Mouse (Mus musculus) liver, embryonic 13.5 days (tissue): ENCODE data around the gene Cenpl. TPM values are rescaled to one million over a fixed set of nuclear protein-coding genes. Genes with fewer than 3 reads are reported as not detected.

Experiments used
- ATAC-seq: fragments of 200-750 bp; cut with Nextera tagmentation; 2 replicates; pipeline ENCODE4 v1.8.0; 2017; ENCODE audit warnings: low read depth, mild to moderate bottlenecking, moderate number of reproducible peaks, moderate library complexity
- DNase-seq: peaks from one replicate; pipeline ENCODE4 v3.0.0; 2022
- H3K27ac ChIP-seq: fragments of 300-500 bp; sonication (generic); 2 replicates; pipeline ENCODE4 v1.5.1; 2015; ENCODE audit warnings: moderate library complexity, mild to moderate bottlenecking, inconsistent platforms
- H3K27me3 ChIP-seq: fragments of 300-500 bp; sonication (generic); 2 replicates; pipeline ENCODE4 v1.6.1; 2015; ENCODE audit warnings: mild to moderate bottlenecking, inconsistent platforms
- H3K36me3 ChIP-seq: fragments of 300-500 bp; sonication (generic); 2 replicates; pipeline ENCODE4 v1.6.1; 2015; ENCODE audit warnings: mild to moderate bottlenecking, inconsistent platforms
- H3K4me1 ChIP-seq: fragments of 300-500 bp; sonication (generic); replicated peaks from 2 replicates; pipeline ENCODE4 v1.6.1; 2015; ENCODE audit warnings: inconsistent platforms
- H3K4me2 ChIP-seq: fragments of 300-500 bp; sonication (generic); 2 replicates; pipeline ENCODE4 v1.6.1; 2015; ENCODE audit warnings: inconsistent platforms, mild to moderate bottlenecking, moderate library complexity
- H3K4me3 ChIP-seq: fragments of 300-500 bp; sonication (generic); replicated peaks from 2 replicates; pipeline ENCODE4 v1.5.1; 2015; ENCODE audit warnings: mild to moderate bottlenecking, inconsistent platforms
- H3K9ac ChIP-seq: fragments of 300-500 bp; sonication (generic); 2 replicates; pipeline ENCODE4 v1.6.1; 2015; ENCODE audit warnings: mild to moderate bottlenecking, inconsistent platforms
- H3K9me3 ChIP-seq: fragments of 300-500 bp; sonication (generic); replicated peaks from 2 replicates; pipeline ENCODE4 v1.6.1; 2016; ENCODE audit warnings: inconsistent platforms
- WGBS: fragments of 180-500 bp; shearing (Covaris S2); methylation state at CpG from one replicate; pipeline ENCODE4 v1.1.7; 2015; ENCODE audit not compliant: insufficient replicate concordance; 5-methylcytosine and 5-hydroxymethylcytosine counted together
- polyA plus RNA-seq: library from polyadenylated mRNA; unstranded; fragments of >200 nt; fragmentation: Nextera tagmentation; extraction: Ambion mirVana; gene quantifications from 2 replicates; pipeline ENCODE4 v1.2.1, GENCODE M21; 2015

Cenpl gene
- polyA plus RNA-seq, 1 experiment from 2014 or later: 35.3 TPM

GRCm38 (mm10) chr1:161035786-161036404, 34.6 kb upstream of the Cenpl start:
- peaks cover 53% of the 10 kb centered on the region for H3K36me3 ChIP-seq
- peak overlapping the region; percentile 98 for H3K27ac ChIP-seq
- H3K27me3 ChIP-seq: no peaks in the 10 kb centered on the region
- H3K4me2 ChIP-seq: peak overlapping the region; percentile 89
- DNase-seq (no peak), ATAC-seq (no peak)
- H3K9me3 ChIP-seq: no peaks in the 10 kb centered on the region
- peak overlapping the region; percentile 89 for H3K9ac ChIP-seq
- WGBS: 0% methylated on average over 6 of the region's 6 CpGs
- H3K4me3 ChIP-seq: peak overlapping the region; percentile 87
- peaks cover 43% of the 10 kb centered on the region for H3K4me1 ChIP-seq

- WGBS: 1% methylated on average over 5 of the region's 5 CpGs
- Histone ChIP-seq H3K36me3 (peaks cover 50% of the 10 kb centered on the region), H3K4me1 (peaks cover 43% of the 10 kb centered on the region)
Observed at GRCm38 (mm10) chr1:161036411-161036841, 34.1 kb upstream of the Cenpl start.

GRCm38 (mm10) chr1:161037026-161037425, 33.5 kb upstream of the Cenpl start:
- Histone ChIP-seq H3K27ac (peak overlapping the region; percentile 98), H3K4me2 (peak overlapping the region; percentile 89), H3K9ac (peak overlapping the region; percentile 89), H3K36me3 (peaks cover 52% of the 10 kb centered on the region), H3K27me3 (no peaks in the 10 kb centered on the region), H3K4me1 (peaks cover 41% of the 10 kb centered on the region), H3K9me3 (no peaks in the 10 kb centered on the region), H3K4me3 (peak overlapping the region; percentile 87)
- WGBS: 0% methylated on average over 1 of the region's 1 CpGs
- DNase-seq (no peak), ATAC-seq (no peak)

More at GRCm38 (mm10) chr1:161036411-161036841, 34.1 kb upstream of the Cenpl start:
- DNase-seq (no peak), ATAC-seq (no peak)
- Histone ChIP-seq H3K4me2 (peak overlapping the region; percentile 89), H3K27ac (peak overlapping the region; percentile 98), H3K27me3 (no peaks in the 10 kb centered on the region), H3K4me3 (peak overlapping the region; percentile 87), H3K9ac (peak overlapping the region; percentile 89), H3K9me3 (no peaks in the 10 kb centered on the region)

GRCm38 (mm10) chr1:161037599-161037998, 32.9 kb upstream of the Cenpl start:
- Histone ChIP-seq H3K36me3 (peaks cover 48% of the 10 kb centered on the region), H3K9ac (peak overlapping the region; percentile 89), H3K27ac (peak overlapping the region; percentile 87), H3K4me1 (peaks cover 35% of the 10 kb centered on the region), H3K9me3 (no peaks in the 10 kb centered on the region), H3K4me3 (peak overlapping the region; percentile 87), H3K27me3 (no peaks in the 10 kb centered on the region), H3K4me2 (peak overlapping the region; percentile 89)
- DNase-seq (no peak), ATAC-seq (no peak)
- 6% methylated on average over 3 of the region's 3 CpGs for WGBS

GRCm38 (mm10) chr1:161038004-161038403, 32.5 kb upstream of the Cenpl start:
- H3K36me3 ChIP-seq: peaks cover 48% of the 10 kb centered on the region
- peak overlapping the region; percentile 87 for H3K4me3 ChIP-seq
- ATAC-seq (no peak), DNase-seq (no peak)
- H3K4me2 ChIP-seq: peak overlapping the region; percentile 89
- peaks cover 31% of the 10 kb centered on the region for H3K4me1 ChIP-seq
- no peaks in the 10 kb centered on the region for H3K9me3 ChIP-seq
- 17% methylated on average over 3 of the region's 3 CpGs for WGBS
- H3K9ac ChIP-seq: peak overlapping the region; percentile 89
- peak overlapping the region; percentile 87 for H3K27ac ChIP-seq
- H3K27me3 ChIP-seq: no peaks in the 10 kb centered on the region

GRCm38 (mm10) chr1:161038968-161039721, 31.4 kb upstream of the Cenpl start:
- ATAC-seq (peak; percentile 41), DNase-seq (no peak)
- WGBS: 10% methylated on average over 3 of the region's 3 CpGs
- no peaks in the 10 kb centered on the region for H3K27me3 ChIP-seq
- no peaks in the 10 kb centered on the region for H3K9me3 ChIP-seq
- peak overlapping the region; percentile 87 for H3K27ac ChIP-seq
- H3K4me1 ChIP-seq: peaks cover 20% of the 10 kb centered on the region
- no peak overlapping the region; the same call in 1 of the 2 replicates for H3K9ac ChIP-seq
- peak overlapping the region; percentile 7; the same call in 1 of the 2 replicates for H3K4me2 ChIP-seq
- peaks cover 48% of the 10 kb centered on the region for H3K36me3 ChIP-seq
- no peak overlapping the region for H3K4me3 ChIP-seq

GRCm38 (mm10) chr1:161039741-161040425, 30.6 kb upstream of the Cenpl start:
- H3K4me2 ChIP-seq: no peak overlapping the region

GRCm38 (mm10) chr1:161040426-161040770, 30.1 kb upstream of the Cenpl start:
- Histone ChIP-seq H3K4me3 (no peak overlapping the region), H3K27ac (peak overlapping the region; percentile 87), H3K9me3 (no peaks in the 10 kb centered on the region), H3K9ac (peak overlapping the region; percentile 13; the same call in 1 of the 2 replicates), H3K36me3 (peaks cover 60% of the 10 kb centered on the region), H3K4me2 (no peak overlapping the region), H3K27me3 (no peaks in the 10 kb centered on the region), H3K4me1 (peaks cover 17% of the 10 kb centered on the region)
- WGBS: 64% methylated on average over 1 of the region's 1 CpGs
- ATAC-seq: no peak
- no peak for DNase-seq

More at GRCm38 (mm10) chr1:161039741-161040425, 30.6 kb upstream of the Cenpl start:
- DNase-seq (peak; percentile 33), ATAC-seq (peak; percentile 65)
- Histone ChIP-seq H3K9me3 (no peaks in the 10 kb centered on the region), H3K27ac (peak overlapping the region; percentile 87), H3K4me3 (no peak overlapping the region), H3K27me3 (no peaks in the 10 kb centered on the region), H3K9ac (no peak overlapping the region; the same call in 1 of the 2 replicates), H3K4me1 (peaks cover 17% of the 10 kb centered on the region), H3K36me3 (peaks cover 55% of the 10 kb centered on the region)
- 5% methylated on average over 3 of the region's 3 CpGs for WGBS

GRCm38 (mm10) chr1:161040855-161041254, 29.7 kb upstream of the Cenpl start:
- peaks cover 60% of the 10 kb centered on the region for H3K36me3 ChIP-seq

GRCm38 (mm10) chr1:161041261-161042020, 29.1 kb upstream of the Cenpl start:
- H3K27ac ChIP-seq: no peak overlapping the region; the same call in 1 of the 2 replicates
- DNase-seq (no peak), ATAC-seq (no peak)
- H3K4me1 ChIP-seq: peaks cover 15% of the 10 kb centered on the region
- H3K4me2 ChIP-seq: no peak overlapping the region
- H3K36me3 ChIP-seq: peaks cover 60% of the 10 kb centered on the region
- H3K9ac ChIP-seq: no peak overlapping the region
- 80% methylated on average over 7 of the region's 7 CpGs for WGBS
- H3K4me3 ChIP-seq: no peak overlapping the region
- H3K9me3 ChIP-seq: no peaks in the 10 kb centered on the region
- no peaks in the 10 kb centered on the region for H3K27me3 ChIP-seq

More at GRCm38 (mm10) chr1:161040855-161041254, 29.7 kb upstream of the Cenpl start:
- H3K27me3 ChIP-seq: no peaks in the 10 kb centered on the region
- ATAC-seq: no peak
- no peaks in the 10 kb centered on the region for H3K9me3 ChIP-seq
- no peak overlapping the region for H3K9ac ChIP-seq
- no peak for DNase-seq
- H3K27ac ChIP-seq: peak overlapping the region; percentile 87
- H3K4me2 ChIP-seq: no peak overlapping the region
- no peak overlapping the region for H3K4me3 ChIP-seq
- H3K4me1 ChIP-seq: peaks cover 17% of the 10 kb centered on the region
